Mouse (Mus musculus): ENCODE measurements around the gene Upk3b. TPM values are rescaled to one million over a fixed set of nuclear protein-coding genes. Genes with fewer than 3 reads are reported as not detected.

The Upk3b gene
- total and polyA plus RNA-seq, 2 experiments from 2014 or later: 0.19 TPM; not detected in 1

- H3K27ac ChIP-seq (ENCODE audit: low read depth, low read length): no peak overlapping the region
- 65% methylated on average over 11 of the region's 11 CpGs for WGBS
- H3K9me3 ChIP-seq (ENCODE audit: low read length): no peaks in the 10 kb centered on the region
Observed at GRCm38 (mm10) chr5:136073526-136073925, 35.2 kb downstream of the Upk3b start.

GRCm38 (mm10) chr5:136075076-136075475 is 36.8 kb downstream of the Upk3b start:
- Histone ChIP-seq H3K9ac (no peak overlapping the region), H3K27me3 (ENCODE audit: insufficient read depth, low read length) (no peaks in the 10 kb centered on the region; the same call in 1 of the 2 replicates), H3K4me2 (ENCODE audit: low read depth) (no peak overlapping the region), H3K9me3 (ENCODE audit: low read length) (no peaks in the 10 kb centered on the region), H3K27ac (ENCODE audit: low read depth, low read length) (no peak overlapping the region), H3K36me3 (ENCODE audit: insufficient read depth) (no peaks in the 10 kb centered on the region), H3K4me1 (ENCODE audit: insufficient read depth) (0 out of 2 replicates have a peak, but pooled peaks cover 5% of the 10 kb centered on the region), H3K4me3 (ENCODE audit: low read depth, low read length) (no peak overlapping the region)
- TF ChIP-seq CTCF (IDR thresholded peaks at IDR 0.05; ENCODE audit: low read depth): no peak
- 93% methylated on average over 5 of the region's 5 CpGs for WGBS
- no peak for ATAC-seq
- no peak for DNase-seq

More at GRCm38 (mm10) chr5:136073526-136073925, 35.2 kb downstream of the Upk3b start:
- H3K4me3 ChIP-seq (ENCODE audit: low read depth, low read length): no peak overlapping the region
- no peak overlapping the region for H3K9ac ChIP-seq
- H3K4me1 ChIP-seq (ENCODE audit: insufficient read depth): 0 out of 2 replicates have a peak, but pooled peaks cover 5% of the 10 kb centered on the region
- H3K36me3 ChIP-seq (ENCODE audit: insufficient read depth): no peaks in the 10 kb centered on the region
- no peaks in the 10 kb centered on the region; the same call in 1 of the 2 replicates for H3K27me3 ChIP-seq (ENCODE audit: insufficient read depth, low read length)
- ATAC-seq (no peak), DNase-seq (no peak)
- no peak for TF ChIP-seq CTCF (IDR thresholded peaks at IDR 0.05; ENCODE audit: low read depth)
- H3K4me2 ChIP-seq (ENCODE audit: low read depth): no peak overlapping the region

GRCm38 (mm10) chr5:136076284-136076683 is 38.0 kb downstream of the Upk3b start:
- DNase-seq: peak; percentile 49
- H3K9ac ChIP-seq: no peak overlapping the region
- WGBS: 28% methylated on average over 7 of the region's 7 CpGs

GRCm38 (mm10) chr5:136077001-136077550 is 38.8 kb downstream of the Upk3b start:
- H3K9me3 ChIP-seq (ENCODE audit: low read length): no peaks in the 10 kb centered on the region
- 0 out of 2 replicates have a peak, but pooled peaks cover 5% of the 10 kb centered on the region for H3K4me1 ChIP-seq (ENCODE audit: insufficient read depth)
- no peaks in the 10 kb centered on the region for H3K36me3 ChIP-seq (ENCODE audit: insufficient read depth)
- no peak overlapping the region for H3K9ac ChIP-seq
- no peak overlapping the region for H3K27ac ChIP-seq (ENCODE audit: low read depth, low read length)
- H3K4me3 ChIP-seq (ENCODE audit: low read depth, low read length): no peak overlapping the region
- 67% methylated on average over 9 of the region's 9 CpGs for WGBS
- TF ChIP-seq CTCF (IDR thresholded peaks at IDR 0.05; ENCODE audit: low read depth): no peak
- DNase-seq: no peak
- no peak for ATAC-seq
- no peak overlapping the region for H3K4me2 ChIP-seq (ENCODE audit: low read depth)
- H3K27me3 ChIP-seq (ENCODE audit: insufficient read depth, low read length): no peaks in the 10 kb centered on the region; the same call in 1 of the 2 replicates

More at GRCm38 (mm10) chr5:136076284-136076683, 38.0 kb downstream of the Upk3b start:
- 0 out of 2 replicates have a peak, but pooled peaks cover 5% of the 10 kb centered on the region for H3K4me1 ChIP-seq (ENCODE audit: insufficient read depth)
- peak; percentile 34; the same call in 1 of the 2 replicates for ATAC-seq
- no peaks in the 10 kb centered on the region for H3K36me3 ChIP-seq (ENCODE audit: insufficient read depth)
- no peak overlapping the region for H3K4me3 ChIP-seq (ENCODE audit: low read depth, low read length)
- no peak overlapping the region for H3K4me2 ChIP-seq (ENCODE audit: low read depth)
- TF ChIP-seq CTCF (IDR thresholded peaks at IDR 0.05; ENCODE audit: low read depth): no peak
- H3K27ac ChIP-seq (ENCODE audit: low read depth, low read length): peak overlapping the region; percentile 40; the same call in 1 of the 2 replicates
- no peaks in the 10 kb centered on the region for H3K9me3 ChIP-seq (ENCODE audit: low read length)
- H3K27me3 ChIP-seq (ENCODE audit: insufficient read depth, low read length): no peaks in the 10 kb centered on the region; the same call in 1 of the 2 replicates

- TF ChIP-seq CTCF (IDR thresholded peaks at IDR 0.05; ENCODE audit: low read depth): no peak
- DNase-seq: no peak
- 96% methylated on average over 5 of the region's 5 CpGs for WGBS
- H3K4me3 ChIP-seq (ENCODE audit: low read depth, low read length): no peak overlapping the region
- no peak overlapping the region for H3K4me2 ChIP-seq (ENCODE audit: low read depth)
- H3K27me3 ChIP-seq (ENCODE audit: insufficient read depth, low read length): no peaks in the 10 kb centered on the region
- no peak overlapping the region for H3K9ac ChIP-seq
- 0 out of 2 replicates have a peak, but pooled peaks cover 5% of the 10 kb centered on the region for H3K4me1 ChIP-seq (ENCODE audit: insufficient read depth)
- no peak overlapping the region for H3K27ac ChIP-seq (ENCODE audit: low read depth, low read length)
- no peak for ATAC-seq
- no peaks in the 10 kb centered on the region for H3K9me3 ChIP-seq (ENCODE audit: low read length)
- H3K36me3 ChIP-seq (ENCODE audit: insufficient read depth): no peaks in the 10 kb centered on the region
Observed at GRCm38 (mm10) chr5:136078136-136078535, 39.8 kb downstream of the Upk3b start.

GRCm38 (mm10) chr5:136082345-136082744 is 44.0 kb downstream of the Upk3b start:
- TF ChIP-seq CTCF (IDR thresholded peaks at IDR 0.05; ENCODE audit: low read depth): peak; percentile 42
- Histone ChIP-seq H3K36me3 (ENCODE audit: insufficient read depth) (no peaks in the 10 kb centered on the region), H3K9me3 (ENCODE audit: low read length) (no peaks in the 10 kb centered on the region), H3K4me1 (ENCODE audit: insufficient read depth) (peaks cover 3% of the 10 kb centered on the region; the same call in 1 of the 2 replicates), H3K27ac (ENCODE audit: low read depth, low read length) (no peak overlapping the region), H3K4me3 (ENCODE audit: low read depth, low read length) (no peak overlapping the region), H3K4me2 (ENCODE audit: low read depth) (no peak overlapping the region), H3K27me3 (ENCODE audit: insufficient read depth, low read length) (0 out of 2 replicates have a peak, but pooled peaks cover 11% of the 10 kb centered on the region), H3K9ac (no peak overlapping the region)
- no peak for ATAC-seq
- WGBS: 75% methylated on average over 4 of the region's 4 CpGs
- DNase-seq: no peak

GRCm38 (mm10) chr5:136083669-136084107 is 45.4 kb downstream of the Upk3b start, which contains the start of gene Rasa4:
TSS of gene Rasa4 (plus strand) at chr5:136083916.
- ATAC-seq (peak; percentile 99), DNase-seq (peak; percentile 96)
- Histone ChIP-seq H3K4me3 (ENCODE audit: low read depth, low read length) (peak within 1 kb of the TSS; percentile 58), H3K27me3 (ENCODE audit: insufficient read depth, low read length) (0 out of 2 replicates have a peak, but pooled peaks cover 11% of the 10 kb centered on the region), H3K27ac (ENCODE audit: low read depth, low read length) (no peak within 1 kb of the TSS), H3K4me1 (ENCODE audit: insufficient read depth) (peaks cover 3% of the 10 kb centered on the region; the same call in 1 of the 2 replicates), H3K36me3 (ENCODE audit: insufficient read depth) (no peaks in the 10 kb centered on the region), H3K4me2 (ENCODE audit: low read depth) (peak within 1 kb of the TSS; percentile 98), H3K9me3 (ENCODE audit: low read length) (no peaks in the 10 kb centered on the region), H3K9ac (peak within 1 kb of the TSS; percentile 57)
- TF ChIP-seq CTCF (IDR thresholded peaks at IDR 0.05; ENCODE audit: low read depth): no peak
- under 1% methylated on average over 21 of the region's 28 CpGs for WGBS
